Mouse (Mus musculus) cerebral cortex, adult 2 months (tissue): ENCODE data around the gene Tbck.

ENCODE experiments used
- WGBS: fragments of 180-500 bp; shearing (Covaris S2); methylation state at CpG from one replicate; pipeline ENCODE4 v1.1.7; 2018; 5-methylcytosine and 5-hydroxymethylcytosine counted together

Tbck gene

DNA sequence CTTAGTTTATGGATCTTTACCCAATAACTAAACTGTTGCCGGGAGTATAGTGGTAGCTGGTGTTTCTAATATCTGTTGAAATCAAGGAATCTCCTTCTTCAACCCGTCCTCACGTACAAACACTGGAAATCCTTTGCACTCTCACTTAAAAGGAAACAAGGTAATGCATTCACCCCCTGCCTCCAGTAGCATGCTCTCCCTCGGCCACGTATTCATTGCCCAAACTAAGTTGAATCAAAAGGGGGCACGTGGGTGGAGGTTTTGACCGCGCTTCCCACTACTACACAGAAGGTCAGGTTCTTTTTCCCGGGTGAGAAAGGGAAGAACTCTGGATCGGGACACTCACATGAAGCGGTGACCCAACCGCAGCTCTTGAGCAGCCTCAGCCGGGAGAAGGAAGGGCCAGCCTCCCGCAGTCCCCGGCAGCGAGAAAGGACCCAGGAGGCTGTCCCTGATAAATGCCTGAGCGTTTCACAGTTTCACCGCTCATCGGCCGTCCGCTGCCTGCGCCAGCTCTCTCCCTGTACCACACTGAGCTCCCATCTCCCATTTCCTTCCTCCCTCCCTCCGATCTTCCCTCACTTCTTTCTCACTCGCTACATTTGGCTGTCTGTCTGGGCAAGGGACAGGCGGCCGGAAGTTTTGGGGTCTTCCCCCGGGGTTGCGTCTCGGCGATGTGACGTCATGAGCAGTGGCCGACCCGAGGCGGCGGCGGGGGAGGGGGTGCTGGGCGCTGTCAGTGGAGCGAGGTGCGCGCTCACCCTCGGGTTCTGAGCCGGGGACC, at the start of gene Tbck:
TSS of gene Tbck (plus strand) at position 698 of the 784 bp plus-strand sequence.
- under 1% methylated on average over 42 of the region's 42 CpGs for WGBS

- 90% methylated on average over 3 of the region's 3 CpGs for WGBS
Measured at GRCm38 (mm10) chr3:132637080-132637479, 46.9 kb upstream of the Tbck start.

DNA sequence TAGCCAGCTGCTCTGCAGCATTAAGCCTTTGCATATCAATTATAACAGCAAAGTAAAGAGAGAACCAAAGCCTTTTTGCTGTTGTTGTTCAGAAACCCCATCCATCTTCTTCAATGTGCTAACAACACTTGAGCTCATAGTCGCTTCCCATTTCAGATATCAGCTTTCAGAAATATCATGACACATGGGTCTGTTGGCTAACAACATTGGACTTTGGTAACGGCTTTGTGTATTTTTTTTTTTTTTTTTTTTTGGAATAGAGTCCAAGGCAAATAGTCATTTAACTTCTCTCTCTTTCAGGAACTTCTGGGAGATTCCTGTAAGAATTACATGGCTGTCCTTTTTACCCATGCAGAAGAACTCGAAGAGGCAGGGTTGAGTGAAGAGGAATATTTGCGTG, 39.9 kb upstream of the Tbck start:
- WGBS, result 89% methylated on average over 4 of the region's 4 CpGs

- 50% methylated on average over 1 of the region's 1 CpGs for WGBS
Measured at GRCm38 (mm10) chr3:132646814-132647213, 37.1 kb upstream of the Tbck start.

GRCm38 (mm10) chr3:132649368-132649767, 34.6 kb upstream of the Tbck start:
- WGBS, result 71% methylated on average over 7 of the region's 7 CpGs

- WGBS, result 57% methylated on average over 5 of the region's 5 CpGs
Measured at GRCm38 (mm10) chr3:132650191-132650590, 33.8 kb upstream of the Tbck start.

DNA sequence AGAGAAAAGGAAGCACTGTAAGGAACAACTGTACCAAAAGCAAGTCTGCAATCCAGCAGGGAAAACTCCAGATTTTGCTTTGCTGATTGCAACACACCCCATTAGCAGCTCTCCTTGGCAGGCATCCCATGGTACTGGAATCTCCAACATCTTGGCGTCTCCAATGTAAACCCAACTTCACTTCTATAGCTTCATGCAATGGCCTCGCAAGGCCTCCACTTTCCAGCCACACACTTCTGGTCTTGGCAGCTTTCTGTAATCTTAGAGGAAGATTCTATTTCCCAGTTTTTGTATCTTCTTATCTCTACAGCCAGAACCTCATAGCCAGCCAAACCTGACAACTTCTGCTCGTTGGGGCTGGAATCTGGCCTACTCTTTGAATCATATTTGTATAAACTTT, 32.2 kb upstream of the Tbck start:
- WGBS, result 54% methylated on average over 3 of the region's 3 CpGs

DNA sequence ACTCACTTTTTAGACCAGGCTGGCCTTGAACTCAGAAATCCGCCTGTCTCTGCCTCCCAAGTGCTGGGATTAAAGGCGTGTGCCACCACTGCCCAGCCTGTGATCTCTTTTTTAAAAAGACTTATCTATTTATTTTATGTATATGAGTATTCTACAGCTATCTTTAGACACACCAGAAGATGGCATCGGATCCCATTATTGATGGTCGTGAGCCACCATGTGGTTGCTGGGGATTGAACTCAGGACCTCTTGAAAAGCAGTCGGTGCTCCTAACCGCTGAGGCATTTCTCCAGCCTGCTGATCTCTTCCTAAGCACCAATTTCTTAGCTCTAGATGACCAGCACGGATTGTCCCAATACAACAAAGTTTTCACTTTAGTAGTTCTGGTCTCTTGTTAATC, 30.0 kb upstream of the Tbck start:
- WGBS, result 85% methylated on average over 7 of the region's 7 CpGs

DNA sequence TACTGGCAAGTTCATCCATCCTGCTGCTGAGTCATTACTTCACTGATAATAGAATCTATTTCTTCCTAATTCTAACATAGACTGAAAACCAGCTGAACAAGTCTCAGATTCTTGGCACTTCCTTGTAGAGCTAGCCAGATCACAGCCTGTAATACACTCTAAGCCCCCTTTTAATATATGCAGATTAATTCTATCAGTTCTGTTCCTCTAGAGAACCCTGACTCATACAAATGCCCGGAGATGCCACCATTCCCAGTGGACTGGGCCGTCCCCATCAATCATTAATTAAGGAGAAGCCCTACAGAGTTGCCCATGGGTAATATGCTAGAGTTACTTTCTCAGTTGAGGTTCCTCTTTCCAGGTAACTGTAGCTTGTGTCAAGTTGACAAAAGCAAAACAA, 28.0 kb upstream of the Tbck start:
- WGBS, result 74% methylated on average over 2 of the region's 2 CpGs

DNA sequence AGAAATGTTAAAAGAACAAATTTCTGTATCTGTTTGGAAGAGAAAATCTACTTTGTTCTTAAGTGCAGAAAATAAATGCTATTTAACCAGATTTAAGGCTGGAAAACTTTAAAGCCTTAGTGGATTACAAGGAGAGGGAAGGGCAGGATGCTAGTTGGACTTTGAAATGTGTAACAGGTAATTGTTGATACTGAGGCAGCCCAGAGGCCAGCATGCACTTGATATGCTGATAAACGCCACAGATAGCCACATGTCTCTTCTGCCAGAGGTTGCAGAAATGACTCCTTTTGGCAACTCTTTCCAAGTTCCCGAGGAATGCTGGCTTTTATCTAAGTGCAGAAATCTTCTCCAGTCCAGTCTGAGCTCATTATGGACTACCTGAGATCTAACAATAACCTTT, 6.5 kb upstream of the Tbck start:
- WGBS, result 86% methylated on average over 2 of the region's 2 CpGs

DNA sequence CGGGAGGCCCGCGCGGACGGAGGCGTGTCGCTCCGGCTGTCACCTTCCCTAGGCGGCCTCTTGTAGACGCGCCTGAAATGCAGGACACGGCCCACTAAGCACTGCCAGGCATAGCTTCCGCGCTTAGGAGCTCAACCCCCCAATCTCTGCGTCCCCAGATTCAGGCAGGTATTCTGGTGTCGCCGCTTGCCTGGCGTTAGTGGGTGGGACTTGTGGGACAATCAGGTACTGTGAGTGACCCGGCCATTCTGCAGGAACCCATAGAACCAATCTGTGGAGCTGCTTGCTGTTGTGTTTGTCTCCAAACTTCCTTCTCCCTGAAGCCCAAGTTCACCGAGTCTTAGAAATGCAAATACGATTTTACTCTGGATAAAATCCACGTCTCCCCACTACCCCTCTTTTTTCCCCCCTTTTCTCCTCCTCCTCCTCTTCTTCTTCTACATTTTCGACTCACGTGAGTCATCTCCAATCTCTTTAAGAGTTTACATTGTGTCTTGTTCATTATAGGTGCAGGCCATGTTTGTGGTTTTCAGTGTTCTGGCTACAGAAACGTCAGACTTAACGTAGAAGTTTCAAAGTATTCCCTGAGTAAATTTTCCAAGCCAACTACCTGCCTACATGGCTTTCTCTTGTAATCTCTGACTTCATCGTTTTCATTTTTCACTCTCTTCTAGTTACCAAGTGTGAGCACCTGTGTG, 436 bp downstream of the Tbck start, which contains the start of gene Aimp1:
TSS of gene Aimp1 (minus strand) at position 140 of the 698 bp plus-strand sequence.
- 1% methylated on average over 27 of the region's 27 CpGs for WGBS

GRCm38 (mm10) chr3:132701368-132701767, 17.4 kb downstream of the Tbck start:
- 52% methylated on average over 3 of the region's 3 CpGs for WGBS

GRCm38 (mm10) chr3:132704216-132704615, 20.3 kb downstream of the Tbck start:
- 85% methylated on average over 3 of the region's 3 CpGs for WGBS

GRCm38 (mm10) chr3:132706977-132707376, 23.0 kb downstream of the Tbck start:
- WGBS, result 88% methylated on average over 4 of the region's 4 CpGs

DNA sequence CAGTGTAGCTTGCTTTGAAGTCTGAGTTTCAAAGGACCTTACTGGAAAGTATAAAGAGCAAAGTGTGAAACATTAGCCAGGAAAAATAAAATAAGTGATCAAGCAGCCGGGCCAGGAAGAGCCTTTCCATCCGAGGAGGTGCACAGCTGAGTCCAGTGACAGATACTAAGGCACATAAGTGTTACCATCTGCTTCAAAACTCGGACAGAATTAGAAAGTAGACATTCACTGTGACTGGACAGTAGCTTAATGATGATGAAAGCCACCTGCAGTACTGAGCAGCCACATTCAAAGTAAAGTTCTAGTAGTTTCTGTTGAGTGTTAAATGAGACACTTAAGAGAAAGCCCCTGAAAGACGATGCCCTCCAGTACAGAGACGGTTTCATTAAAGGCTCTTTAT, 30.0 kb downstream of the Tbck start:
- 66% methylated on average over 5 of the region's 5 CpGs for WGBS

- 77% methylated on average over 4 of the region's 4 CpGs for WGBS
Measured at GRCm38 (mm10) chr3:132717316-132717715, 33.4 kb downstream of the Tbck start.

- 74% methylated on average over 3 of the region's 3 CpGs for WGBS
Measured at GRCm38 (mm10) chr3:132724326-132724725, 40.4 kb downstream of the Tbck start.

DNA sequence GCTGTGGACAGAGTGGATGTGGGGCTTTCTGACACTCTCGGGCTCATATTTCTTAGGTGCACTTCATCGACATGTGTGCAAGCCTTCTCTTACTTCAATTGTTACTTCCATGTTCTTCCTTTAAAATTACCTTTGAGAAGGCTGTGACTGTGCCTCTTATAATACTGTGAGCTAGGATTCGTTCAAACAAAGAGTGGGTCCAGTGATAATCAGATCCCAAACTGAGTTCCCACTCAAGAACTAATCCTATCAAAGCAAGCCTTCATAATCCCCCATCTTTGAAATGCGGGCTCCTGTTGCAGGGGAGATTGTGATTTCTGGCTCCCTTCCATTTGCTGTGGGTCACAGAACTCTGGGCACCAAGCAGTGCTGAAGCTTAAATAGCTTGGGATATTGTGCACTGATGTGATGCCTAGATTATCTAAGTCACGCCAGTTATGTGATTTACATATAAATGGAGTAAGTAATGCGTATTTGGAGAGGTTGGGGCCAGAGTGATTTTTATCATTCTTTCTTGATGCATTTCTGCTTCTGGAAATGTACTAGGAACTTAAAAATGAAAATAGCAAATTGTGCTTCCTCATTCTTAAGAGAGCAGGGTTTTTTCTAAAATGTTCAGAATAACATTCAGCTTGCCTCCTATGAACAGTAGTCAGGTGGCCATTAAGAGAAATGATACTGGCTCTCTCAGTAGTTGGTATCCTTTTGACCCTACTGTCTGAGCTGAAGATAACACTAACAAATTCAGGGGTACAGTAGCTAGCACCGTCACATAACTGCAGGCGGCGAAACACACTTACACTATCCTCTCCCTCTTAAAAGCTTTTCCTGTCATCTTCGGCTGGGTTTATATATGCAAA, 60.6 kb downstream of the Tbck start:
- 77% methylated on average over 10 of the region's 10 CpGs for whole genome bisulfite sequencing

GRCm38 (mm10) chr3:132747036-132747435, 63.1 kb downstream of the Tbck start:
- 6% methylated on average over 3 of the region's 3 CpGs for WGBS

GRCm38 (mm10) chr3:132747766-132748165, 63.8 kb downstream of the Tbck start:
- 80% methylated on average over 14 of the region's 14 CpGs for whole genome bisulfite sequencing

GRCm38 (mm10) chr3:132748750-132749149, 64.8 kb downstream of the Tbck start:
- 66% methylated on average over 3 of the region's 3 CpGs for WGBS

GRCm38 (mm10) chr3:132752772-132753171, 68.8 kb downstream of the Tbck start:
- 70% methylated on average over 4 of the region's 4 CpGs for WGBS
